Mouse (Mus musculus) A20 (cell line): ENCODE data around the gene Smcp.

ENCODE experiments used
- DNase-seq: peaks from one replicate; pipeline ENCODE4 v3.0.0-alpha.2; 2011; ENCODE audit warnings: low read depth, low spot score

Smcp gene

GRCm38 (mm10) chr3:92588858-92589257, at the start of gene Smcp:
Gene Smcp (minus strand): TSS chr3:92588997.
- no peak for DNase-seq

DNA sequence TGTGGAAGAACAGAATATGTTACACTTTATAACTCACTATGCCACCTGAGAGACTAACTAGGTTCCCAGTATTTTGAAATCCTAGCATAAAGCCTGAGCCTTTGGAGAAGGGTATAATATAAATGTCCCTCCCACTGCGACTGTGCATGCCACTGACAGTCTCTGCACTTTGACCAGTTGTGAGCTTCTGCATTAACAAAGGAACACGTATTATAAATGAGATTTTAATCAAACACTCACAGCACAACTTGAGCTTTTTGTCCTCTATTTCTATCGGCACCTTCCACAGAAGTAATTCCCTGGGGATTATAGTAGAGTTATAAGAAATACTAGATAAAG, 49.8 kb upstream of the Smcp start:
- DNase-seq = no peak

- DNase-seq = no peak
Observed at GRCm38 (mm10) chr3:92637745-92638652, 49.2 kb upstream of the Smcp start.

GRCm38 (mm10) chr3:92621560-92621959, 32.8 kb upstream of the Smcp start, which contains the start of gene Lce6a:
Gene Lce6a (minus strand): TSS chr3:92621660.
- DNase-seq = no peak

- DNase-seq = no peak
Observed at GRCm38 (mm10) chr3:92609804-92610203, 21.0 kb upstream of the Smcp start.

- DNase-seq = no peak
Observed at GRCm38 (mm10) chr3:92607392-92607791, 18.6 kb upstream of the Smcp start, which contains the start of gene 2210017I01Rik. Gene 2210017I01Rik (minus strand): TSS chr3:92607492.

DNA sequence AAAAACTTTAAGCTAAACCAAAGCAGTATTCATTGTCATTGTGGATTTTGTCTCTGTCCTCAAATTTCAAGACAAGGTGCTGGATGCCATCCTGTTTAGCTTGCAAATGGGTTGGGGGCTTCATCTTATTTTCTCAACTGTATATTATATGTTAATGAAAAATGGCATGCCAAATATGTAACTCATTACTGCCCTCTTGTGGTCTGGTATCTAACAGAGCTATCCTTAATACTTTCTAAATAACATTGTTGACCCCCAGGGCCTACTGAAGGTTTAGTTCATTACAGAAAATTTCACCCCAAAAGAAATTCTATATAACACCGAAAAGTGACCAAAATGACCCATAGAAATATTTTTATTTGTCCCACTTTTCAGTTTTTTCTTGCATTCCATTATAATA, 13.4 kb upstream of the Smcp start:
- DNase-seq = peak; percentile 15

GRCm38 (mm10) chr3:92600456-92600855, 11.7 kb upstream of the Smcp start:
- DNase-seq = no peak

GRCm38 (mm10) chr3:92599973-92600372, 11.2 kb upstream of the Smcp start:
- no peak for DNase-seq

DNA sequence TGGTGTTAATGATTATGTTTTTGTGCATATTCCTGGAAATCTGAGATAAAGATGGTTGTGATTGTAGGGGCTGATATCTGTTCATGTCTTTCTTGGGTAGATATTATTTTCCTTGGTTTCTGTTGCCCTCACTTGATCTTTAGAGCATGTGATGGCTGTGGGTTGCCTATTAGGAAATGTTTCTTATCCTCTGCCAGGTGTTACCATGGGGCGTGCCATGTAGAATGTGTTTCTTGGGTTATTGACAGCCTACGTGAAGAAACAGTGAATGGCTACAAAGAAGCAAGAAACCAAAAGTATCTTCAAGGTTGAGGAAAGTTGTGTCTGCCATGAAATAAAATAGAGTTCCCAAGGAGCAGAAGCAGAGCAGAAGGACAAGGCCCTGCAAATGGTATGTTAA, 9.6 kb upstream of the Smcp start:
- DNase-seq = no peak

DNA sequence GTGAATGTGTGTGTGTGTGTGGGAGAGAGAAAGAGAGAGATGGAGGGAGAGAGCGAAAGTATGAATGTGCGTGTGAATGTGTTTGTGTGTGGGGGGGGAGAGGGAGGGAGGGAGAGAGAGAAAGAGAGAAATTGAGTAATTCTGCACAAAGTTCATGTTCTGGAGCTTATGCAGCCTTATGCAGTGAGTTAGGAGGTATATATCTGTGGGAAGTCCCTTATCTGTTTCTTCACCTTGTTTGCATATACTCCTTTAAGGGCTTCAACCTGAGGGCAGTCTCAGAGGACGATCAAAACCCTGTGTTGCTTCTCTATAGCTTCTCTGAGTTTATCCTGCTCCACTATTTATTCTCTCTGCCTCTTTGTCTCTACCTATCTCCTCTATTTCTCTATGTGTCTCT, 1.6 kb downstream of the Smcp start:
- DNase-seq = no peak

GRCm38 (mm10) chr3:92585055-92585454, 3.7 kb downstream of the Smcp start:
- DNase-seq = no peak

DNA sequence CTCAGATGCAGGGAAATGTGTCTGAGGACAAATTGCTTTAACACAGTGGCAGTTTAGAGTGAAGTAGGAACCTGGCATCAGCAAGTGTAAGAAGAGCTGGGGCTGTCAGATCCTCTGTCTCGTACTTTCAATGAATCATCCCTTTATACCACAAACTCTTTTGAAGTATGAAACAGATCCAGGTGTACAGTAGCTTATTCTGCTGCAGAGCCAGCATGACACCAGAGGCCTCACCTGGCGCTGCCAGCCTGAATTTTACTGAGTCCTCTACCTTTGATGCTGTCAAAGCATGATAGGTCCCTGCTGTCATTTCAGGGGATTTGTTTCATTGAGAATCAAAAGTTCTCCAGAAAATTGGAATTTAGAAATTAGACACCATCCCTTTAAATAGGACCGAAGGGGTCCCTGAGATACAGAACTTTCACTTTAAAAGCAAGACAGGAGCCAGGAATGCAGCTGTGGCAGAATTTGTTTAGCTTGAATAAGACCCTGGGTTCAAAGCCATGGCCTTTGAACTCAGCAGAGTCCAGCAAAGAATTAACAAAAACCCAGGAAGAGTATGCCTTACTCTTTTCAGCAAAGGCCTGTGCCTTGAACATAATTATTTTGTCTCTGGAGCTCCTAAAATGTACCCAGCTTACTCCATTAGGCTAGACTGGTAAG, 5.5 kb downstream of the Smcp start:
- no peak for DNase-seq

GRCm38 (mm10) chr3:92579508-92579907, 9.3 kb downstream of the Smcp start:
- DNase-seq = no peak

GRCm38 (mm10) chr3:92578652-92579413, 10.0 kb downstream of the Smcp start:
- no peak for DNase-seq

DNA sequence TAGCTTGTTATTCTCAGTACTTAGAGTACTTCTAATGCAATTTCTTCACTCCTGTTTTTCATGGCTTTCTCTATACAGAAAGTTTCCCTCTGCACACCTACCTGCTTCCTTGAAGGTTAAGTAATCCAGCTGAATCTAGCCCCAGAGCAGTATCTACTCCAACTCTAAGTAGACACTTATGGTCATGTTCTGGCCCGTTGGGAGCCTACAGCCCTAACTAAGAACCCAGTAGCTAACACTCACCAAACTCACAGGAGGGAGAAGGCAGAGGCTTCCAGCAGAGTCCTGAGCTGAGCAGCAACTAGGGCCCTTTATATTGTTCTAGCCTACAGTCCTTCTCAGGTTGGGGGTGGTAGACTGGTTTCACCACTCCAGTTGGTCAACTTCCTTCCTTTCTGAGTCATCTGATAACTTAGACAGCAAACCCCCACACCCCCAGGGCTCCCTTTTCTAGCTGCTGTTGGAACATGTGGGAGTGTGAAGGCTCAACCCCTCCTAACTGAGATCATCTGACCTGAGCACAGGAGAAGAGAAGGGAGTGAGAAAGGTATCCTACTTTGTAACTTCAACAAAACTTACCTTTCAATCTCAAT, 15.3 kb downstream of the Smcp start, which contains the start of gene Ivl:
Ivl (minus strand) TSS at position 287 of the 593 bp plus-strand sequence.
- no peak for DNase-seq

DNA sequence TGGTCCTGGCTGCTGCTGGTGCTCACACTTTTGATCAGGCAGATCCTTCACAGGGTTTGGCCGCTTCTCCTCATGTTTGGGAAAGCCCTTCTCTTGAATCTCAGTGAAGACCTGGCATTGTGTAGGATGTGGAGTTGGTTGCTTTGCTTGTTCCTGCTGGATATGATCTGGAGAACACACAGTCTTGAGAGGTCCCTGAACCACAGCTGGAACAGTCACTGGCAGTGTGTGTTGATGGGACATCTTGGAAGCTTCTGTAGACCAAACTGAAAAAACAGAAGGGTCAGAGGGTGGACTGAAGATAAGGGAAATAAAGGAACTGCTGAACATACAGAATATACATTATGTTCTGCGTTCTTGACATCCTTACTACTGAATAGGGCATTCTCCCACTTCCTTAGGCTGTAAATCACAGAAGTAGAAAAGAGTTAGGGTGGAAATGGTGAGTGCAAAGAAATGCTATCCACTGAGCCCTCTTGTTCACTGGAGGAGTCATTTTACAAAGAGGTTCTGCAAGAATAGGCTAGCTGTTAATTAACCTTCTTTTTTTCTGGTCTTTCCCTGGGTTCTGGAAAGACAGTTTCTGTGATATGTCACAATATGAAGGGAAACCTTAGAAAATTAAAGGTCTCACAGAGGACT, 16.2 kb downstream of the Smcp start:
- no peak for DNase-seq

DNA sequence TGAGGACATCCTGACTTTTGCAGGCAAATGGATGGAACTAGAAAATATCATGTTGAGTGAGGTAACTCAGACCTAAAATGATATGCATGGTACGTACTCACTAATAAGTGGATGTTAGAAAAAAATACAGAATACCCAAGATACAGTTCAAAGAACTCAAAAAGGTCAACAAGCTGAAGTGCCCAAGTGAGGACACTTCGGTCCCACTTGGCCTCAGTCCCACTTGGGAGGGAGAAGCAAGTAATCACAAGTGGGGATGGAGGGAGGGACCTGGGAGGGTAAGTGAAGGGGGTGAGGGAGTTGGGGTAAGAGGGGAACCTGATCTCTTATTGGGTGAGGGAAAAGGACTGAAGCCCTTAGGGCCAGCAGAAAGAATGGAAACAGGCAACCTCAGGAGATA, 20.0 kb downstream of the Smcp start:
- DNase-seq = no peak

DNA sequence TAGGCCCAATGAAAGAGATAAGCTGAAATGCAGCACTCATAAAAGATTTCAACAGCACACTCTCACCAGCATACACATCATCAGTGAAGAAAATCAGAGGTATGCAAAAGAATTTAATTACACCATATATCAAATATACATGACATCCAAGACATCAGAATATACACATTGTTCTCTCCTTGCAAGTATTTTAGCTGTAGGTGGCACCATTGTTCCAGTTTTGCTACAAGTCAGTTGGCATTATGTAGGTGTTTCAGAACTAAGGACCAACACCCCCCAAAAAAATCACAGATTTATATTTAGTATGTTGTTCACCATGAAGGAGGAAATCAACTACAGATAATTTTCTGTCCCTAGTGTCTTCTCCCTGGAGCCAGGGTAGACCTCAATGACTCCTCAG, 23.4 kb downstream of the Smcp start:
- no peak for DNase-seq

- DNase-seq = no peak
Observed at GRCm38 (mm10) chr3:92534411-92534810, 54.4 kb downstream of the Smcp start, which contains the start of gene 2310046K23Rik. Gene 2310046K23Rik (minus strand): TSS chr3:92534511.
